Mouse (Mus musculus) midbrain, postnatal 0 days (tissue): ENCODE data around the gene Sltm. TPM values are rescaled to one million over a fixed set of nuclear protein-coding genes. Genes with fewer than 3 reads are reported as not detected.

Experiments used
- ATAC-seq: fragments of 200-750 bp; cut with Nextera tagmentation; 2 replicates; pipeline ENCODE4 v1.8.0; 2017; ENCODE audit warnings: moderate number of reproducible peaks, mild to moderate bottlenecking, moderate TSS enrichment, moderate library complexity; ENCODE audit not compliant: low FRiP score
- DNase-seq: peaks from one replicate; pipeline ENCODE4 v3.0.0-alpha.2; 2015; ENCODE audit warnings: low spot score
- H3K27ac ChIP-seq: fragments of 300-500 bp; sonication (generic); 2 replicates; pipeline ENCODE4 v1.5.1; 2014; ENCODE audit warnings: low read depth, mild to moderate bottlenecking, low read length, mixed read lengths
- H3K27me3 ChIP-seq: fragments of 300-500 bp; sonication (generic); 2 replicates; pipeline ENCODE4 v1.6.1; 2014; ENCODE audit warnings: low read length, control low read depth, mixed read lengths; ENCODE audit not compliant: insufficient read depth
- H3K36me3 ChIP-seq: fragments of 300-500 bp; sonication (generic); 2 replicates; pipeline ENCODE4 v1.6.1; 2014; ENCODE audit warnings: low read length, control low read depth, mixed read lengths; ENCODE audit not compliant: insufficient read depth
- H3K4me1 ChIP-seq: fragments of 300-500 bp; sonication (generic); 2 replicates; pipeline ENCODE4 v1.6.1; 2014; ENCODE audit warnings: mild to moderate bottlenecking, control low read depth, antibody characterized with exemption, low read length, mixed read lengths; ENCODE audit not compliant: insufficient read depth
- H3K4me2 ChIP-seq: fragments of 300-500 bp; sonication (generic); 2 replicates; pipeline ENCODE4 v1.6.1; 2014; ENCODE audit warnings: low read depth, mild to moderate bottlenecking, low read length, mixed read lengths; ENCODE audit not compliant: poor library complexity, severe bottlenecking
- H3K4me3 ChIP-seq: fragments of 300-500 bp; sonication (generic); 2 replicates; pipeline ENCODE4 v1.5.1; 2014; ENCODE audit warnings: low read depth, mild to moderate bottlenecking, low read length, moderate library complexity
- H3K9ac ChIP-seq: fragments of 300-500 bp; sonication (generic); replicated peaks from 2 replicates; pipeline ENCODE4 v1.6.1; 2014; ENCODE audit warnings: mild to moderate bottlenecking, low read length, moderate library complexity, mixed read lengths; ENCODE audit not compliant: poor library complexity, severe bottlenecking
- H3K9me3 ChIP-seq: fragments of 300-500 bp; sonication (generic); 2 replicates; pipeline ENCODE4 v1.6.1; 2016; ENCODE audit warnings: low read length, control low read depth
- CTCF ChIP-seq: IDR thresholded peaks from 2 replicates; pipeline ENCODE4 v1.5.1; 2016; ENCODE audit warnings: antibody characterized with exemption, mild to moderate bottlenecking
- WGBS: fragments of 180-500 bp; shearing (Covaris S2); extraction: QIAGEN DNeasy Blood & Tissue Kit; methylation state at CpG from one replicate; pipeline ENCODE4 v1.1.7; 2014; 5-methylcytosine and 5-hydroxymethylcytosine counted together
- polyA plus RNA-seq: library from polyadenylated mRNA; unstranded; fragments of >200 nt; fragmentation: Nextera tagmentation; extraction: Ambion mirVana; gene quantifications from 2 replicates; pipeline ENCODE4 v1.2.1, GENCODE M21; 2015
- total RNA-seq: library from RNA; depleted of rRNA; stranded (reverse); fragments of >200 nt; gene quantifications from 2 replicates; pipeline ENCODE4 v1.2.3, GENCODE M21; 2014

Sltm gene
- total and polyA plus RNA-seq, 2 experiments from 2014 or later = 26.3 to 47.6 TPM

DNA sequence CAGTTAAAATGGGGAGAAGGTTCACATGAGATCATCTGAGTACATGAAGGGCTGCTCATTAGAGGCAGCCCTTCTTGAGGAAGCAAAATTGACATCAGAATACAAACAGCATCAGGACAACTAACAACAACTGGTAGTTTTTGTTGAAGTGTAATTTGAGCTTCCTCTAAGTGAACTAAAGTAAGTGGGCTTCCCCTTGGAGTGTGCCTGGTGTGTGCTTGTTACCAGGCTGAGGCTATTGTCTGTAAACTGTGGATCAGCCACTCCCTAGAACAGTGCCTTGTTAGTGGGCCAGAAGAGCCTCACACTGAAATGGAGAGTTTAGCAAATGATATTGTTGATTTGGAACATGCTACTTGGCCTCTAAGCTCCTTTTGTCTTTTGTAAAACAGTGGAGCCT lies 12.9 kb downstream of the Sltm start:
- no peak for DNase-seq
- no peak overlapping the region for H3K9ac ChIP-seq
- H3K4me3 ChIP-seq = no peak overlapping the region
- H3K9me3 ChIP-seq = no peaks in the 10 kb centered on the region
- H3K4me2 ChIP-seq = no peak overlapping the region
- H3K36me3 ChIP-seq = no peaks in the 10 kb centered on the region
- H3K27ac ChIP-seq = no peak overlapping the region
- TF ChIP-seq CTCF = no peak
- no peaks in the 10 kb centered on the region for H3K4me1 ChIP-seq
- no peak for ATAC-seq
- no peaks in the 10 kb centered on the region for H3K27me3 ChIP-seq

DNA sequence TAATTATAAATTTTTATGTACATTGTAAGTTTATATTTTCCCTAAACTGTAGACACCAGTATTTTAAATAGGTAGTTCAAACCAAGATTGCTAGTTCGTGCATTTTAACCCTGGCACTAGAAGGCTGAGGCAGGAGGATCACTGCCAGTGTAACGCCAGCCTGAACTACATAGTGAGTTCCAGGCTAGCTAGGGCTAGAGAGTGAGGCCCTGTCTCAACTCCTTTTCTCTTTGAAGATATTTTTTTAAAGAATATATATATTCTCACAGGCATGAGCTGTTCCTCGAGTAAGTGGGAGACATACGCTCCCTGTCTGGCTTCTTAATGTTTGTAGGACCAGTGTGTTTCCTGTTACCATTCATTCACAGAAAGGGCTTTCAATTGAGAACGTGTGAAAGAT lies 14.2 kb downstream of the Sltm start:
- Histone ChIP-seq H3K27me3 (no peaks in the 10 kb centered on the region), H3K4me1 (no peaks in the 10 kb centered on the region), H3K4me2 (no peak overlapping the region), H3K36me3 (no peaks in the 10 kb centered on the region), H3K4me3 (no peak overlapping the region), H3K27ac (no peak overlapping the region), H3K9me3 (no peaks in the 10 kb centered on the region), H3K9ac (no peak overlapping the region)
- ATAC-seq (no peak), DNase-seq (no peak)
- no peak for TF ChIP-seq CTCF
- 92% methylated on average over 5 of the region's 5 CpGs for WGBS

DNA sequence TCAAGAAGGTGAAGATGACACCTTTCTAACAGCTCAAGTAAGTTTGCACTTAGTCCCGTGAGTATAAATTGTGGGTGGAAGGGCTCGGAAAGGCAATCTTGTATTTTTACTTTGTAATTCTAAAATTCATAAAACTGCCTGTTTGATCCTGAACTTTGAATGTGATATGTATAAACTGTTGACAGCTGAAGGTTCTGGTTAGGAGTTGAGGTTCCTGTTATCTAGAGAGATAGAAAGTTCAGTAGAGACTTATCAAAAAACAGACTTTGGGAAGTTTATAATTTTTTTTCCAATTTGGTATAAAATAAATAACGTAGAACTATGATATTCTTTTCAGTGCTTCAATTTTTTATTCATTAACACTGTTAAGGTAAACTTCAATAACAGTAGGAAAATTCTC lies 20.3 kb downstream of the Sltm start:
- Histone ChIP-seq H3K9me3 (no peaks in the 10 kb centered on the region), H3K27ac (no peak overlapping the region), H3K4me2 (no peak overlapping the region), H3K27me3 (no peaks in the 10 kb centered on the region), H3K36me3 (no peaks in the 10 kb centered on the region; the same call in 1 of the 2 replicates), H3K4me3 (no peak overlapping the region), H3K4me1 (no peaks in the 10 kb centered on the region), H3K9ac (no peak overlapping the region)
- 96% methylated on average over 3 of the region's 3 CpGs for WGBS
- DNase-seq = no peak
- TF ChIP-seq CTCF = no peak
- no peak for ATAC-seq

DNA sequence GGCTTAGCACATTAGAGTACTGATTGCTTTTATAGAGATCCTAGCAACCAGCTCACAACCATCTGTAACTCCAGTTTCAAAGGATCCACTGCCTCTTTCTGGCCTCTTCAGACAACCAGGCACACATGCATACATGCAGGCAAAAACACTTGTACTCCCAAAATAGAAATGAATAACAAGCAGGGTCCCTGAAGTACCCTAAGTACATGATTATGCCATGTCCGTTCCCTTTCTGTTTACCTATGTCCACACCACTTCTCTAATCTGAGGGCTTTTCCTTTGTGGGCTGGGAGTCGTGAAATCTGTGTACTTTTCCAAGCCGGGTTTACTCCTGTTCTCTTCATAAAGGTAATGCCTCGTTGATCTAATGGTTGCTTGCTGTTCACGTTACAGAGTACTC lies 25.1 kb downstream of the Sltm start:
- Histone ChIP-seq H3K9me3 (no peaks in the 10 kb centered on the region), H3K4me1 (no peaks in the 10 kb centered on the region), H3K4me2 (no peak overlapping the region), H3K4me3 (no peak overlapping the region), H3K27ac (no peak overlapping the region), H3K9ac (no peak overlapping the region), H3K36me3 (peaks cover 2% of the 10 kb centered on the region), H3K27me3 (no peaks in the 10 kb centered on the region)
- no peak for TF ChIP-seq CTCF
- WGBS = 88% methylated on average over 5 of the region's 5 CpGs
- no peak for DNase-seq
- ATAC-seq = no peak

DNA sequence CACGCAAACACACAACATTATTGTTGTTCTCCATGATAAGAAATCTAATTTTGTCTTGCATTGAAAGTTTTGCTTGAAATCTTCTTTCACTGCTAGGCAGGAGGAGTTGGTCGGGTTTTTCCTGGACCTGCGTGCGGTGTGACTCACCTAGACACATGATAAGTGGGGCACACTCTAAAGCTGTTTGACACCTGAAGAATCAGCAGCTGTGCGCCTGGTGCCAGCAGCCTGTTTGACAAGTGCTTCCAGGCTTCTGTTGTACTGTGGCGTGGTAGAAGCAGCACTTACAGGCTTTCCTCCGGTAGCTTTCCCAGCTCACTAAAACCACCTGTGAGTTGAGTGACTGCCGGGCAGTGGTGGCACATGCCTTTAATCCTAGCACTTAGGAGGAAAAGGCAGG lies 27.8 kb downstream of the Sltm start:
- Histone ChIP-seq H3K9me3 (no peaks in the 10 kb centered on the region), H3K36me3 (peaks cover 16% of the 10 kb centered on the region), H3K4me2 (no peak overlapping the region), H3K9ac (no peak overlapping the region), H3K27ac (no peak overlapping the region), H3K4me1 (no peaks in the 10 kb centered on the region), H3K4me3 (no peak overlapping the region), H3K27me3 (no peaks in the 10 kb centered on the region)
- ATAC-seq = no peak
- no peak for DNase-seq
- 95% methylated on average over 8 of the region's 8 CpGs for WGBS
- no peak for TF ChIP-seq CTCF

DNA sequence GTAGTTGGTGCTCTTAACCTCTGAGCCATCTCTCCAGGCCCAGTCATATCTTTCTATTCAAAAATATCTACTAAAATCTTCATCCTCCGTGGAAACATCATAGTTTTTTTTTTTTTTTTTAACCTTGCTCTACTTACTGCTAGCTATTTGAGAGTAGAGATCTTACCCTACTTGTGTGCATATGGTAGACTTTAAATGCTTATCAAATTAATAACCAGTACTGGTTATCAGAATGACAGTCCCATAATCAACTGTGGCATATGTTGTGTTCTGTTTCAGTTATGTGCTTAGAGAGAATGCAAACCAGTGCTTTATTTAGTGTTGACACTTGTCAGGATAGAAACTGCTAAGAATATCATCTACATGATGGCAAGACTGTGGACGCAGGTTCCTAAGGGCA lies 35.6 kb downstream of the Sltm start:
- H3K9ac ChIP-seq = no peak overlapping the region
- no peaks in the 10 kb centered on the region for H3K4me1 ChIP-seq
- no peak overlapping the region for H3K4me3 ChIP-seq
- 98% methylated on average over 2 of the region's 2 CpGs for whole genome bisulfite sequencing
- peaks cover 33% of the 10 kb centered on the region for H3K36me3 ChIP-seq
- no peak overlapping the region for H3K4me2 ChIP-seq
- ATAC-seq (no peak), DNase-seq (no peak)
- H3K27me3 ChIP-seq = no peaks in the 10 kb centered on the region
- H3K27ac ChIP-seq = no peak overlapping the region
- no peaks in the 10 kb centered on the region for H3K9me3 ChIP-seq
- TF ChIP-seq CTCF = no peak
